Mouse (Mus musculus) limb, embryonic 15.5 days (tissue): ENCODE results near the gene Cnbd2. TPM values are rescaled to one million over a fixed set of nuclear protein-coding genes. Genes with fewer than 3 reads are reported as not detected.
"Not testable (repeated sequence)": the region's sequence is repeated elsewhere in the genome, so short reads cannot be mapped to it uniquely, and the experiment has no call there.

Experiments used
- ATAC-seq: fragments of 200-750 bp; cut with Nextera tagmentation; 2 replicates; pipeline ENCODE4 v1.8.0; 2017; ENCODE audit warnings: low read depth, moderate TSS enrichment; ENCODE audit not compliant: insufficient number of reproducible peaks, low FRiP score, low TSS enrichment
- H3K27ac ChIP-seq: fragments of 300-500 bp; sonication (generic); 2 replicates; pipeline ENCODE4 v1.5.1; 2015; ENCODE audit warnings: moderate library complexity, mild to moderate bottlenecking, inconsistent platforms
- H3K27me3 ChIP-seq: fragments of 300-500 bp; sonication (generic); 2 replicates; pipeline ENCODE4 v1.6.1; 2015; ENCODE audit warnings: inconsistent platforms
- H3K36me3 ChIP-seq: fragments of 300-500 bp; sonication (generic); 2 replicates; pipeline ENCODE4 v1.6.1; 2015; ENCODE audit warnings: inconsistent platforms
- H3K4me1 ChIP-seq: fragments of 300-500 bp; sonication (generic); 2 replicates; pipeline ENCODE4 v1.6.1; 2015; ENCODE audit warnings: inconsistent platforms
- H3K4me2 ChIP-seq: fragments of 300-500 bp; sonication (generic); 2 replicates; pipeline ENCODE4 v1.6.1; 2015; ENCODE audit warnings: mild to moderate bottlenecking, inconsistent platforms
- H3K4me3 ChIP-seq: fragments of 300-500 bp; sonication (generic); 2 replicates; pipeline ENCODE4 v1.5.1; 2015; ENCODE audit warnings: mild to moderate bottlenecking, inconsistent platforms
- H3K9ac ChIP-seq: fragments of 300-500 bp; sonication (generic); 2 replicates; pipeline ENCODE4 v1.6.1; 2015; ENCODE audit warnings: inconsistent platforms
- H3K9me3 ChIP-seq: fragments of 300-500 bp; sonication (generic); 2 replicates; pipeline ENCODE4 v1.6.1; 2016; ENCODE audit warnings: inconsistent platforms
- WGBS: fragments of 180-500 bp; shearing (Covaris S2); methylation state at CpG from one replicate; pipeline ENCODE4 v1.1.7; 2015; 5-methylcytosine and 5-hydroxymethylcytosine counted together
- polyA plus RNA-seq: library from polyadenylated mRNA; unstranded; fragments of >200 nt; fragmentation: Nextera tagmentation; extraction: Ambion mirVana; gene quantifications from 2 replicates; pipeline ENCODE4 v1.2.1, GENCODE M21; 2015

The Cnbd2 gene
- polyA plus RNA-seq, 1 experiment from 2014 or later, result 3.9 TPM

- Histone ChIP-seq H3K4me2 (no peak overlapping the region), H3K27me3 (no peaks in the 10 kb centered on the region), H3K4me3 (no peak overlapping the region), H3K36me3 (no peaks in the 10 kb centered on the region), H3K4me1 (no peaks in the 10 kb centered on the region), H3K9ac (no peak overlapping the region), H3K27ac (no peak overlapping the region), H3K9me3 (no peaks in the 10 kb centered on the region)
- no peak for ATAC-seq
- 74% methylated on average over 4 of the region's 4 CpGs for WGBS
Measured at GRCm38 (mm10) chr2:156349286-156349848, 37.3 kb downstream of the Cnbd2 start.

DNA sequence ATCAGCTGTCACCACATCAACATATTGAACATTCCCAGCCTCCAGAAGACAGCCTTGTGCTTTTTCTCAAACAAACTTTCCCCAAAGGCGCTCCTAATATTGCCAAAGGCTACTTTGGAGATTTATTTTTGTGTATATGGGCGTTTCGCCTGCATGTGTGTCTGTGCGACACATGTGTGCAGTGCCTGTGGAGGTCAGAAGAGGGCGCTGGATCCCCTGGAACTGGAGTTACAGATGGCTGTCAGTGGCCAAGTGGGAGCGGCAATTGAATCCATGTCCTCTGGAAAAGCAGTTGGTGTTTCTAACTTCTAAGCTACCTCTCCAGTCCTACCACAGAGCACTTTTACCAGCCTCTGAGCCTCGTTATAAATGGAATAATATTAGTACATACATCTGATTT is 39.1 kb downstream of the Cnbd2 start:
- Histone ChIP-seq H3K9me3 (no peaks in the 10 kb centered on the region), H3K4me3 (no peak overlapping the region), H3K4me1 (no peaks in the 10 kb centered on the region), H3K4me2 (no peak overlapping the region), H3K27me3 (no peaks in the 10 kb centered on the region), H3K9ac (no peak overlapping the region), H3K36me3 (no peaks in the 10 kb centered on the region), H3K27ac (no peak overlapping the region)
- 83% methylated on average over 7 of the region's 7 CpGs for WGBS
- ATAC-seq, result no peak

GRCm38 (mm10) chr2:156352413-156353165 is 40.5 kb downstream of the Cnbd2 start:
- no peaks in the 10 kb centered on the region for H3K4me1 ChIP-seq
- no peak overlapping the region for H3K9ac ChIP-seq
- ATAC-seq, result no peak
- no peak overlapping the region for H3K4me2 ChIP-seq
- WGBS, result 80% methylated on average over 8 of the region's 8 CpGs
- no peak overlapping the region for H3K27ac ChIP-seq
- no peak overlapping the region for H3K4me3 ChIP-seq
- H3K36me3 ChIP-seq, result no peaks in the 10 kb centered on the region
- H3K9me3 ChIP-seq, result no peaks in the 10 kb centered on the region
- H3K27me3 ChIP-seq, result no peaks in the 10 kb centered on the region

DNA sequence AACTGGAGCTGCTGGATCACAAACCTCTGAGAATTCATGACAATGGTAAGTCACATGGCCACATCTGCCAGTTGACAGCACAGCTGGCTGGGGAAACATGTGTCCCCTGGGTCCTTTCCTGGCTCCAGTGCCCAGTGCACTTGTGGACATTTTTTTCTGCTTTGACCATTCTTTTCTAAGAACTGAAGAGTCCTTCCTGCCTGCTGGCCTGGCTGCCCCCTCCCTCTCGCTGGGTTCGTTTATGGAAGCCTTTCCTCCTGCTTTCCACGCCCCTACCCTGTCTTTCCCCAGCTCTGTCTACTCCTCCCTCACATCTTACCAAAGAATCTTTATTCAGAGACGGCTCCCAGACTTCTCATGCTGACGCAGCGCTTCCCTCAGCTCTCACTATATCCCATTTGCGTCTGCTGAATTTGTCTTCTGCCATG is 41.2 kb downstream of the Cnbd2 start:
- Histone ChIP-seq H3K27ac (no peak overlapping the region), H3K36me3 (no peaks in the 10 kb centered on the region), H3K4me2 (no peak overlapping the region), H3K4me3 (no peak overlapping the region), H3K27me3 (no peaks in the 10 kb centered on the region), H3K9me3 (no peaks in the 10 kb centered on the region), H3K4me1 (no peaks in the 10 kb centered on the region), H3K9ac (no peak overlapping the region)
- 47% methylated on average over 7 of the region's 7 CpGs for WGBS
- no peak for ATAC-seq

GRCm38 (mm10) chr2:156356031-156356430 is 43.9 kb downstream of the Cnbd2 start:
- no peak for ATAC-seq
- no peak overlapping the region for H3K27ac ChIP-seq
- H3K4me3 ChIP-seq, result no peak overlapping the region
- no peaks in the 10 kb centered on the region for H3K27me3 ChIP-seq
- no peak overlapping the region for H3K9ac ChIP-seq
- H3K4me1 ChIP-seq, result no peaks in the 10 kb centered on the region
- H3K9me3 ChIP-seq, result no peaks in the 10 kb centered on the region
- no peaks in the 10 kb centered on the region for H3K36me3 ChIP-seq
- 68% methylated on average over 7 of the region's 7 CpGs for WGBS
- no peak overlapping the region for H3K4me2 ChIP-seq

DNA sequence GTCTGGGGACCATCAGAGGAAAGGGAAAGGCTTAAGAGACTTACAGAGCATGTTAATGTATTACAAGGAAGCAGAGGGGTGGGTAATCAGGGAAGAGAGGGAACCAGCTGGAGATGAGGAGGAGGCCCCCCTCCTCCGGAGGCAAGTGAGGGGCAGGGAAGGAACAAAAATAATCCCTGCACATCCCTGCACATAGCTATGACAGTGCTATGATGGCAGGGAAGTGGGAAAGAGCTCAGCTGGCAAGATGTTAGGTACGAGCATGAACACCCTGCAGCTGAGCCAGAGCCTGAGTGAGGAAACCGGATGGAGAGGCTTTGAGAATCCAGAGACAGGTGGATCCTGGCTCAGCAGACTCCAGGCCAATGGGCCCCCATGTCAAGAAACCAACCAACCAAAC is 56.4 kb downstream of the Cnbd2 start:
- no peak for ATAC-seq
- WGBS, result 72% methylated on average over 3 of the region's 3 CpGs

GRCm38 (mm10) chr2:156370896-156371295 is 58.8 kb downstream of the Cnbd2 start:
- H3K27ac ChIP-seq, result no peak overlapping the region
- 75% methylated on average over 7 of the region's 7 CpGs for WGBS

More for the DNA sequence above, 56.4 kb downstream of the Cnbd2 start:
- Histone ChIP-seq H3K4me3 (no peak overlapping the region), H3K9me3 (no peaks in the 10 kb centered on the region), H3K27me3 (no peaks in the 10 kb centered on the region), H3K4me2 (no peak overlapping the region), H3K4me1 (no peaks in the 10 kb centered on the region), H3K27ac (no peak overlapping the region), H3K9ac (no peak overlapping the region), H3K36me3 (no peaks in the 10 kb centered on the region)

GRCm38 (mm10) chr2:156376956-156377355 is 64.9 kb downstream of the Cnbd2 start:
- Histone ChIP-seq H3K9ac (no peak overlapping the region), H3K4me3 (no peak overlapping the region), H3K27ac (no peak overlapping the region), H3K27me3 (no peaks in the 10 kb centered on the region), H3K4me1 (no peaks in the 10 kb centered on the region), H3K4me2 (no peak overlapping the region), H3K9me3 (no peaks in the 10 kb centered on the region), H3K36me3 (no peaks in the 10 kb centered on the region)
- WGBS, result 78% methylated on average over 7 of the region's 7 CpGs
- no peak for ATAC-seq

More at GRCm38 (mm10) chr2:156370896-156371295, 58.8 kb downstream of the Cnbd2 start:
- Histone ChIP-seq H3K9ac (no peak overlapping the region), H3K9me3 (no peaks in the 10 kb centered on the region), H3K36me3 (no peaks in the 10 kb centered on the region), H3K27me3 (no peaks in the 10 kb centered on the region), H3K4me3 (no peak overlapping the region), H3K4me1 (no peaks in the 10 kb centered on the region), H3K4me2 (no peak overlapping the region)
- ATAC-seq, result no peak

GRCm38 (mm10) chr2:156379929-156380328 is 67.8 kb downstream of the Cnbd2 start:
- no peak for ATAC-seq

GRCm38 (mm10) chr2:156381350-156381749 is 69.3 kb downstream of the Cnbd2 start:
- H3K4me3 ChIP-seq, result no peak overlapping the region
- 68% methylated on average over 4 of the region's 4 CpGs for WGBS
- no peaks in the 10 kb centered on the region for H3K9me3 ChIP-seq
- no peak overlapping the region for H3K4me2 ChIP-seq
- H3K27me3 ChIP-seq, result no peaks in the 10 kb centered on the region
- H3K27ac ChIP-seq, result no peak overlapping the region
- ATAC-seq, result no peak
- no peaks in the 10 kb centered on the region for H3K36me3 ChIP-seq
- no peak overlapping the region for H3K9ac ChIP-seq
- H3K4me1 ChIP-seq, result no peaks in the 10 kb centered on the region

More at GRCm38 (mm10) chr2:156379929-156380328, 67.8 kb downstream of the Cnbd2 start:
- no peaks in the 10 kb centered on the region for H3K4me1 ChIP-seq
- H3K9ac ChIP-seq, result no peak overlapping the region
- 84% methylated on average over 10 of the region's 10 CpGs for WGBS
- H3K27me3 ChIP-seq, result no peaks in the 10 kb centered on the region
- H3K36me3 ChIP-seq, result no peaks in the 10 kb centered on the region
- H3K4me3 ChIP-seq, result no peak overlapping the region
- H3K4me2 ChIP-seq, result no peak overlapping the region
- H3K9me3 ChIP-seq, result no peaks in the 10 kb centered on the region
- H3K27ac ChIP-seq, result no peak overlapping the region

DNA sequence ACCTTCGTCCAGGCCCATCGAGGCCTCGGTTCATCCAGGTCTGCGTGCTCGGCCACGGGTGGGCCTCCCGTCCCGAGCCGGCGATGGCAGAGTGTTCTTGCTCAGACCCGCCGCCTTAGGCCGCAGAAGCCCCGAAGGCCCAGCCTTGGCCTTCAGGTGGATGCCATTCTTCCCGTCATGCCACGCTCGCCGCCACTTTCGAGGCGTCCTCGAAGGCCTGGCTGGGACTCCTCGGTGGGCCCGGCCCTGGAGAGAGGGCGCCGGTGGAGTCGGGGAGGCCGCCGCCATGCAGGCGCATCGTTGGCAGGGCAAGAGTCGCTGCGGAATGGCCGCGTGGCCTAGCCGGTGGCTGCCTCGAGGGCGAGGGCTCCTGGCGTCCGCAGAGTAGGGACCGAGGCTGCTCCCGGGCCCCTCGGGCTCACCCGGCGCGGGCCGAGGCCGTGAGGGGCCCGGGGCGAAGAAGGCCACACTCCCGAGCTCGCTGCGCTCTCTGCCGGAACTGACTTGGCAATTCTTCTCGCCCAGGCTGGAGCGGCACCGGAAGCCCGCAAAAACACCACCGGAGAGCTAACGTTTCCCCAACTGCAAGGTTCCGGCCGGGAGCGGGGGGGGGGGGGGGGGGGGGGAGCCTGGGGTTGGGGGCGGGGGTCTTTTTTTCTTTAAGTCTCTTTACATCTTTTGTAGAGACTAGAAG is 80.5 kb downstream of the Cnbd2 start:
- not testable (repeated sequence) for H3K9ac ChIP-seq, H3K27me3 ChIP-seq, H3K4me1 ChIP-seq, H3K9me3 ChIP-seq, H3K36me3 ChIP-seq, H3K27ac ChIP-seq
- peak overlapping the region; percentile 36 for H3K4me3 ChIP-seq
- 0% methylated on average over 12 of the region's 63 CpGs for WGBS
- peak overlapping the region; percentile 36 for H3K4me2 ChIP-seq
- ATAC-seq, result peak; percentile 71; the same call in 1 of the 2 replicates

DNA sequence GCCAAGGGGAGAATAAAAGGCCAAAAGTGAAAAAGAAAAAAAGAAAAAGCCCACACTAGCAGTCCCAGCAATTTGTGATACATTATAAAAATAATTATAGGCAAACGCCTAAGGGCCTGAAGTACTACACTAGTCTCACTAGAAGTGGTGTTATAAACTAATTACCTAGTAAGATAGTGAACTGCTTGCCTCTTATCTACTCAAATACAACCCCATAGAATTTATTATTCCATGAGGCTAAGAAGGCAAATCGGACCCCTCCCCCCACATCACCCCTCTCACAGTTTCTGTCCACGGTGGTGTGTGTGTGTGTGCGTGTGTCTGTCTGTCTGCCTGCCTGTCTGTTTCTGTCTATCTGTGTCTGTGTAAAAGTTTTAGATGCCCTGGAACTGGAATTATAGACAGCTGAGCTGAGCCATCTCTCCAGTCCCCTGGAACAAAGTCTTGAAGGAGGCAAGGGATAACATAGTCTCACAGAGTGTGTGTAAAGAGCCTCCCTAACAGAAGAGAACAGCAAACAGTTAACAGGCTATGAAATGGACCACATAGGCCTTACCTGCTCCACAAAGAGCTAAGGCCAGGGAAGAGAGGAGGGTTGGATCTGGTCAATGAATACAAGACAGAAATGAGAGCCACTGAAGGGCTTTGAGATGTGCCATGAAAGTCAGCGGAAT is 81.2 kb downstream of the Cnbd2 start:
- peaks cover 3% of the 10 kb centered on the region for H3K4me1 ChIP-seq
- ATAC-seq, result no peak
- H3K9ac ChIP-seq, result no peak overlapping the region
- no peaks in the 10 kb centered on the region for H3K9me3 ChIP-seq
- H3K4me3 ChIP-seq, result peak overlapping the region; percentile 36
- no peak overlapping the region for H3K27ac ChIP-seq
- no peaks in the 10 kb centered on the region for H3K27me3 ChIP-seq
- WGBS, result 59% methylated on average over 5 of the region's 5 CpGs
- no peaks in the 10 kb centered on the region for H3K36me3 ChIP-seq
- peak overlapping the region; percentile 36 for H3K4me2 ChIP-seq
